Mouse (Mus musculus) CH12.LX (cell line): ENCODE results near the gene Nup210l.

Experiments used
- CTCF ChIP-seq, 2 experiments: IDR thresholded peaks in 1 of 2; conservative IDR thresholded peaks in 1 of 2; 2 replicates each; pipeline ENCODE4 v1.5.1; 2011 to 2012; ENCODE audit warnings: low read depth in 2 of 2, low read length in 2 of 2, improper control_type of control experiment in 1 of 2, inconsistent platforms in 1 of 2, mild to moderate bottlenecking in 1 of 2, moderate library complexity in 1 of 2
- ETS1 ChIP-seq: conservative IDR thresholded peaks from 2 replicates; pipeline ENCODE4 v1.6.1; 2012; ENCODE audit warnings: low read depth, mild to moderate bottlenecking, inconsistent platforms, low read length, improper control_type of control experiment, moderate library complexity
- PAX5 ChIP-seq: IDR thresholded peaks from 2 replicates; pipeline ENCODE4 v1.6.1; 2012; ENCODE audit warnings: low read length, inconsistent platforms, mixed read lengths
- POLR2AphosphoS2 ChIP-seq: IDR thresholded peaks from 2 replicates; pipeline ENCODE4 v1.6.1; 2011; ENCODE audit warnings: low read depth, low read length, improper control_type of control experiment
- ZC3H11A ChIP-seq: IDR thresholded peaks from 2 replicates; pipeline ENCODE4 v1.6.1; 2012; ENCODE audit warnings: low read depth, mild to moderate bottlenecking, inconsistent platforms, low read length, improper control_type of control experiment
- ZKSCAN1 ChIP-seq: IDR thresholded peaks from 2 replicates; pipeline ENCODE4 v1.6.1; 2012; ENCODE audit warnings: low read depth, inconsistent platforms, low read length, improper control_type of control experiment, borderline replicate concordance

GRCm38 (mm10) chr3:90084790-90085189 lies 19.1 kb upstream of the Nup210l start:
- no peak for TF ChIP-seq POLR2AphosphoS2
- no peak for TF ChIP-seq PAX5
- TF ChIP-seq CTCF (conservative IDR thresholded peaks at IDR 0.05 in 1 of 2, IDR thresholded peaks at IDR 0.05 in 1 of 2; ENCODE audit: low read depth in 2 of 2, low read length in 2 of 2) = no peak
- no peak for TF ChIP-seq ZKSCAN1
- no peak for TF ChIP-seq ZC3H11A
- TF ChIP-seq ETS1 = no peak
